Mouse (Mus musculus): ENCODE measurements around the gene Hyal2. TPM values are rescaled to one million over a fixed set of nuclear protein-coding genes. Genes with fewer than 3 reads are reported as not detected.

Gene Hyal2
- polyA plus RNA-seq, 1 experiment from 2014 or later: 127 TPM

DNA sequence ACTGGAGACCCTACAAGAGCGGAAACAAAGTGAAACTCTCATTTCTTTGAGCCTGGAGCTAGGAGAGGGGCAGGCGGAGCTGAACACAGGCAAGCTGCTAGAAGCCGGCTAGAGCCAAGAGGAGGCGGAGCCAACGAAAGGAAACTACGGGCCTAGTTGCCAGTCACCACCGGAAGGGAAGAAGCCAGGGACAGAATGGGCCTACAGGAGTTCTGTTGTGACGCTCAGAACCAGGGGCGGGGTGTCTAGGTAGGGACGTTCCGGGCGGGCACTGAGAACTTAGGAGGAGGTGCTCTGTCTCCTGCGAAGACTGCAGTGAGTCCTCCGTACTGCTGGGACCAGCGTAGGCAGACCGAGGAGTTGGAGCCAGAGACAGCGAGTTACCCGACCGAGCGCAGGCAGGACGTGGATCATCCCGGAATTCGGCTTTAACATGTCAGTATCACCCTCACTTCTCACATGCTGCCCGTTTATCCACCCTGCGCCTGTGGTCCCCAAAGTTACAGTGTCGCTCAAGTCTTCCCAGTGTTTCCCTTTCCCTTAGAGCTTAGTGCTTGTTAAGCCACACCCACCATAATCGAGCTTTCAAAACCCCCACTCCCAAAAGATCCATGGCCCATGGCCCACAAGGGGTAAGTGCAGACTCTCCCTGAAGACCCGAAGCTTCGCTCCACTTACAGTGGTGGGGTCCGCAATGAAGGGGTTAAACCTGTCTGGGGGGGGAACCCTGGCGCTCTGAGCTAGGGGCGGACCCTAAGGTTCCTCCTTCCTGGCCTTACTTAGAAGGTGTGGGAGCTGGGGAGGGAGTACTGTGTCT is 13.0 kb downstream of the Hyal2 start, which contains the start of gene Hyal3:
TSS of gene Hyal3 (plus strand) at position 318 of the 817 bp plus-strand sequence.
- Histone ChIP-seq H3K27ac (peak within 1 kb of the TSS; percentile 94), H3K4me2 (peak within 1 kb of the TSS; percentile 96), H3K4me1 (replicated peaks) (peaks cover 57% of the 10 kb centered on the region), H3K9ac (replicated peaks) (peak within 1 kb of the TSS; percentile 82), H3K36me3 (peaks cover 19% of the 10 kb centered on the region), H3K4me3 (replicated peaks) (peak within 1 kb of the TSS; percentile 64), H3K27me3 (no peaks in the 10 kb centered on the region), H3K9me3 (no peaks in the 10 kb centered on the region)
- under 1% methylated on average over 32 of the region's 32 CpGs for WGBS
- peak; percentile 23; the same call in 1 of the 2 replicates for ATAC-seq (ENCODE audit: insufficient number of reproducible peaks, insufficient read depth, low FRiP score, low TSS enrichment, low read depth)

DNA sequence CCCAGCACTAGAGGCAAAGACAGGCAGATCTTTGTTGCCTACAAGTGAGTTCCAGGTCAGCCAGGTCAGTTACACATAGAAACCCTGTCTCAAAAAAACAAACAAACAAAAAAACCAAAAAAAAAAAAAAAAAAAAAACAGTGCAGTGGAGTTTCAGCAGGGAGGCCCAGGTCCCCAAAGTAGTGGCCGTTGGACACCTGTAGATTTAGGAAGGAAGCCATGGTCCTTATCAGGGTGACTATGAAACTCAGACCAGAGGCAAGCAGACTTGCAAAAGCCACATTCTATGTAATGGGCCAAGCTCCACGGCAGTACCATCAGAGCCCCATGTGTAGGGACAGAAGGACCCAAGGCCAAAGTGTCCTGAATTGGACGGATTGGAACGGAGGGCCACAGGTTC is 13.8 kb downstream of the Hyal2 start:
- Histone ChIP-seq H3K36me3 (peaks cover 19% of the 10 kb centered on the region), H3K4me2 (peak overlapping the region; percentile 96), H3K9ac (replicated peaks) (peak overlapping the region; percentile 82), H3K9me3 (no peaks in the 10 kb centered on the region), H3K4me3 (replicated peaks) (peak overlapping the region; percentile 64), H3K27me3 (no peaks in the 10 kb centered on the region), H3K27ac (no peak overlapping the region), H3K4me1 (replicated peaks) (peaks cover 50% of the 10 kb centered on the region)
- no peak for ATAC-seq (ENCODE audit: insufficient number of reproducible peaks, insufficient read depth, low FRiP score, low TSS enrichment, low read depth)
- 80% methylated on average over 4 of the region's 4 CpGs for WGBS

DNA sequence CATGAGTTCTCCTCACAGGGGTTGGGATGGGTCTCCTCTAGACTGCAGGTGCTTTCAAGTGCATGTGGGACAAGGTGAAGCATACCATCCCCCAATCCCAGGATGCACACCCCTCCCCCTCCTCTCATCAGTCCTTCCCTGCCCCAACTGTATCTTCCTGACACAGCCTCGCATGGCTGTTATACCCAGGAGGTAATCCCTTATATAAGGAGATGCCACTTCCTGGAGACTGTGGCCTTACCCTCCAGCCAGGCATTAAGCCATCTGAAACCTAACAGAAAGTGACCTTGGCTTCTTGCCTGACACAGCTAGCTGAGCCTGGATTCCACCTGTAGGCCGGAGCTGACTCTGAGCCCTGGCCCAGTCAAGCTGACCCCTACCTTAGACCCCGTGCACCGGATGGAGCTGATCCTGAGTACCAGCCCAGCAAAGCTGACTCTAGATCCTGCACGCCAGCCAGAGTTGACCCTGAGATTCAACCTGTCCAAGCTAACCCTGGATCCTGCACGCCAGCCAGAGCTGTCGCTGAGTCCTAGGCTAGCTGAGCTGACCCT is 14.8 kb downstream of the Hyal2 start:
- H3K9me3 ChIP-seq: no peaks in the 10 kb centered on the region
- no peak overlapping the region for H3K4me3 ChIP-seq (replicated peaks)
- H3K9ac ChIP-seq (replicated peaks): no peak overlapping the region
- peaks cover 40% of the 10 kb centered on the region for H3K4me1 ChIP-seq (replicated peaks)
- WGBS: 88% methylated on average over 7 of the region's 7 CpGs
- peaks cover 19% of the 10 kb centered on the region for H3K36me3 ChIP-seq
- no peak overlapping the region for H3K27ac ChIP-seq
- no peak overlapping the region for H3K4me2 ChIP-seq
- no peak for ATAC-seq (ENCODE audit: insufficient number of reproducible peaks, insufficient read depth, low FRiP score, low TSS enrichment, low read depth)
- H3K27me3 ChIP-seq: no peaks in the 10 kb centered on the region

DNA sequence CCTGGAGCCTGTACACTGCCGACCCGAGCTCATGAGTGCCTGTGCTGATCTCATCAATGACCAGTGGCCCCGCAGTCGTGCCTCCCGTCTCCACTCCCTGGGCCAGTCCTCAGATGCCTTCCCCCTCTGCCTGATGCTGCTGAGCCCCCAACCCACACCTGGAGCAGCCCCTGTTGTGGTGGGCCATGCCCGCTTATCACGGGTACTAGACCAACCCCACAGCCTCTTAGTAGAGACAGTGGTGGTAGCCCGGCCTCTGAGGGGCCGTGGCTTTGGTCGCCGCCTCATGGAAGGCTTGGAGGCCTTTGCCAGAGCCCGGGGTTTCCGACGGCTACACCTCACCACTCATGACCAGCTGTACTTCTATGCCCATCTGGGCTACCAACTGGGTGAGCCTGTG is 15.4 kb downstream of the Hyal2 start:
- H3K36me3 ChIP-seq: peaks cover 19% of the 10 kb centered on the region
- no peaks in the 10 kb centered on the region for H3K27me3 ChIP-seq
- H3K9ac ChIP-seq (replicated peaks): no peak overlapping the region
- no peak overlapping the region for H3K4me3 ChIP-seq (replicated peaks)
- no peak overlapping the region for H3K27ac ChIP-seq
- 89% methylated on average over 14 of the region's 14 CpGs for WGBS
- ATAC-seq (ENCODE audit: insufficient number of reproducible peaks, insufficient read depth, low FRiP score, low TSS enrichment, low read depth): no peak
- H3K9me3 ChIP-seq: no peaks in the 10 kb centered on the region
- no peak overlapping the region for H3K4me2 ChIP-seq
- peaks cover 36% of the 10 kb centered on the region for H3K4me1 ChIP-seq (replicated peaks)

DNA sequence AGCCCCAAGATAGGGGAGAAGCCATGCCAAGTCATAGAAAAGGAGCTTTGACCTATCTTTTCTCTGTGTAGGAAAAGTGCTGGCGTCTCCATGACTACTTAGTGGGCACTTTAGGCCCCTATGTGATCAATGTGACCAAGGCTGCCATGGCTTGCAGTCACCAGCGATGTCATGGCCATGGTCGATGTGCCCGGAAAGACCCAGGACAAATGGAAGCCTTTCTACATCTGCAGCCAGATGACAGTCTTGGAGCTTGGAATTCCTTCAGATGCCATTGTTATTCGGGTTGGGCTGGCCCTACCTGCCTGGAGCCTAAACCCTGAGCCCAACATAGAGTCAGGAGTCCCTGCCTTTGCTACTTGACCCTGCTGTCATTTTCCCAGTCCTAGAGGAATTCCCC is 18.8 kb downstream of the Hyal2 start:
- Histone ChIP-seq H3K27ac (no peak overlapping the region), H3K4me3 (replicated peaks) (no peak overlapping the region), H3K9me3 (no peaks in the 10 kb centered on the region), H3K36me3 (peaks cover 39% of the 10 kb centered on the region), H3K4me1 (replicated peaks) (peaks cover 18% of the 10 kb centered on the region), H3K4me2 (no peak overlapping the region), H3K9ac (replicated peaks) (no peak overlapping the region), H3K27me3 (no peaks in the 10 kb centered on the region)
- no peak for ATAC-seq (ENCODE audit: insufficient number of reproducible peaks, insufficient read depth, low FRiP score, low TSS enrichment, low read depth)
- whole genome bisulfite sequencing: 90% methylated on average over 5 of the region's 5 CpGs

DNA sequence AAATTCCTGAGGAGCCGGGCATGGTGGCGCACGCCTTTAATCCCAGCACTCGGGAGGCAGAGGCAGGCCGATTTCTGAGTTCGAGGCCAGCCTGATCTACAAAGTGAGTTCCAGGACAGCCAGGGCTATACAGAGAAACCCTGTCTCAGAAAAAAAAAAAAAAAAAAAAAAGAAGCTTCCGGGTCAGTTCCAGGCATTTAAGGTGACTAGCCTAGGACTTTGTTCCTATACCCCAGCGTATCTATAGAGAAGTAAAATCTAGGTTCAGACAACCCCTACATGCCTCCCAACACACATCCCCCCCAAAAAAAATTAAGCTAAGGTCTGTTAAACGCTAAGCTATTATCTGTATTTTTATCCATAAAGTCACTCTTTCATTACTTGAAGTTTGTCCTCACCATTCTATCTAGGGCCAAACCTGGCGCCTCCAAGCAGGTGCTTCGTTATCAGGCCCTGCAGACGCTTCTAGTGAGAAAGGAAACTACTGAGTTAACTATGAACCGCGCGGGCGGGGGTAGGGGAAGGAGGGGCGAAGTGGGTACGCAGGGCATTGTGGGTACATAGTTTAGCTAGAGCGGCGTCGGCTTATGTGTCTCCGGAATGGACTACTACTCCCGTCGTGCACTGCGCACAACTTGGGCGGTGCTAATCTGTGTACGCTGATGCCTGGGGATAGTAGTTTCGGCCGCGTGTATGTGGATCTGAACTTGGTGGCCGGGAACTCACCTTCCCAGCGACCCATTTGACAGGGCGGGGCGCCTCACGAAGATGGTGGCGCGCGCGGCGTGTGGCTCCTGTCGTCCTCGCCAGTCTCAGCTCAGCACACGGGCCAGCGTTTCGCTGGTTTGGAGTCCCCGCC is 19.5 kb downstream of the Hyal2 start, which contains the start of gene Ifrd2:
TSS of gene Ifrd2 (plus strand) at position 669 of the 859 bp plus-strand sequence.
- H3K36me3 ChIP-seq: peaks cover 46% of the 10 kb centered on the region
- peak within 1 kb of the TSS; percentile 62 for H3K9ac ChIP-seq (replicated peaks)
- WGBS: 14% methylated on average over 46 of the region's 46 CpGs
- peaks cover 11% of the 10 kb centered on the region for H3K4me1 ChIP-seq (replicated peaks)
- H3K27me3 ChIP-seq: no peaks in the 10 kb centered on the region
- H3K27ac ChIP-seq: no peak within 1 kb of the TSS
- ATAC-seq (ENCODE audit: insufficient number of reproducible peaks, insufficient read depth, low FRiP score, low TSS enrichment, low read depth): peak; percentile 94
- no peaks in the 10 kb centered on the region for H3K9me3 ChIP-seq
- peak within 1 kb of the TSS; percentile 81 for H3K4me2 ChIP-seq
- peak within 1 kb of the TSS; percentile 75 for H3K4me3 ChIP-seq (replicated peaks)

DNA sequence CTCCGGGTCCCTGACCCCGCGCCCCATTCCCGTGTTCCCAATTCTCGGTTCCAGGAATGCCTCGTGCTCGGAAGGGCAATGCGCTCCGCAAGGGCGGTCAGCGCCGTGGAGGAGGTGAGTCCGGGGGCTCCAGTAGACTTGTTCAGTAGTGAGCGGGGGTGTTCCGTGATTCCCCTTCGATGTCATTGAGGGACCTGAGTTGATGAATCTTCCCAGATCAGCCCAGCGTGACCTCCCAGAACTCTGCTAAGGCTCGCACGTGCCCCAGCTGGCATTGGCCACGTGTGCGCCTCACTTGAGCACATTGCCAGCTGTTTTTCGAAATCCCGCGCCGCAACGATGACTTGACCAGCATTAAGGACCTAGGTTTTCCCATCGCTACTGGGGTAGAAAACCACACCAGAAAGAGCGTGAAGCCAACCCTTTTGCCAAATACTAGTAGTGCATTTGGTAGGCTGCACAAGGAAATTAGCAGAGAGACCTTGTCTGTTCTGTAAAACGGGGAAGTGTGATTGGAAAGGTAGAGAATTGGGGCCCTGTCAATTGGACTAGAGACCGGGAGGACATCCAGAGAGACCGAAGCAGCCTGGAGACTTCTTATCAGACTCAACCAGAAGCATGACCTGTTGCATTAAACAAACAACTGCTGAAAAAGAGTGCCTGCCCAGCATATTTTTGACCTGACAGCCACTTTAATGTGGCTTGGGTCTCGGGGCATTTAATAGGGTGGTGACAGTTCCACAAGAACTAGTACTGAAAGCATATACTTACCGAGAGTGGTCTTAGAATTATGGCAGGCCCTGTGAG is 20.3 kb downstream of the Hyal2 start:
- Histone ChIP-seq H3K4me1 (replicated peaks) (peaks cover 8% of the 10 kb centered on the region), H3K4me2 (peak overlapping the region; percentile 81), H3K27me3 (no peaks in the 10 kb centered on the region), H3K4me3 (replicated peaks) (peak overlapping the region; percentile 75), H3K36me3 (peaks cover 49% of the 10 kb centered on the region), H3K27ac (no peak overlapping the region), H3K9ac (replicated peaks) (peak overlapping the region; percentile 62), H3K9me3 (no peaks in the 10 kb centered on the region)
- 4% methylated on average over 33 of the region's 33 CpGs for WGBS
- no peak for ATAC-seq (ENCODE audit: insufficient number of reproducible peaks, insufficient read depth, low FRiP score, low TSS enrichment, low read depth)

DNA sequence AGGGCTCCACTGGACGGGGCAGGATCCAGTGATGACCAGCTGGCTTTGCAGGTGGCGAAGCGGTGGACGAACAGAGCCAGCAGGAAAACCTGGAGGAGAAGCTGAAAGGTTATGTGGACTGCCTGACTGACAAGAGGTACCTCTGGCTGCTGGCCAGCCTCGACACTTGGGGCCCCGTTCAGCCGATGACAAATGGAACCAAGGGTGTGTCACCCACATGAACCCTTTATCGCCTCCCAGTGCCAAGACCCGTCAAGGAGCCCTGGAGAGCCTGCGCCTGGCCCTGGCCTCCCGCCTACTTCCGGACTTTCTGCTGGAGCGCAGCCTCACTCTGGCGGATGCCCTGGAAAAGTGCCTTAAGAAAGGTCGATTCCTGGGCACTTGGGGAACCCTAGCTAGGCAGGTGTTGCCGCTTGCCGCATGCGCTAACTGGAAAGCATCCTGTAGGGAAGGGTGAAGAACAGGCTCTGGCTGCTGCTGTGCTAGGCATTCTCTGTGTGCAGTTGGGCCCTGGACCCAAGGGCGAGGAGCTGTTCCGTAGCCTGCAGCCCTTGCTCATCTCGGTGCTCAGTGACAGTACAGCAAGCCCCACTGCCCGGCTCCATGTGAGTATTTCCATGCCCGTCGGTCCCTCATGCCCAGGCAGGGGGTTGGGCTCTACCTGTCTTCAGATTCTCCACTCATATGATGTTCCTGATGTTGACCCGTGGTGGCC is 22.5 kb downstream of the Hyal2 start:
- Histone ChIP-seq H3K9ac (replicated peaks) (no peak overlapping the region), H3K4me3 (replicated peaks) (no peak overlapping the region), H3K9me3 (no peaks in the 10 kb centered on the region), H3K4me2 (no peak overlapping the region), H3K27me3 (no peaks in the 10 kb centered on the region), H3K36me3 (peaks cover 52% of the 10 kb centered on the region), H3K27ac (no peak overlapping the region), H3K4me1 (replicated peaks) (peaks cover 11% of the 10 kb centered on the region)
- no peak for ATAC-seq (ENCODE audit: insufficient number of reproducible peaks, insufficient read depth, low FRiP score, low TSS enrichment, low read depth)
- 91% methylated on average over 25 of the region's 25 CpGs for WGBS

DNA sequence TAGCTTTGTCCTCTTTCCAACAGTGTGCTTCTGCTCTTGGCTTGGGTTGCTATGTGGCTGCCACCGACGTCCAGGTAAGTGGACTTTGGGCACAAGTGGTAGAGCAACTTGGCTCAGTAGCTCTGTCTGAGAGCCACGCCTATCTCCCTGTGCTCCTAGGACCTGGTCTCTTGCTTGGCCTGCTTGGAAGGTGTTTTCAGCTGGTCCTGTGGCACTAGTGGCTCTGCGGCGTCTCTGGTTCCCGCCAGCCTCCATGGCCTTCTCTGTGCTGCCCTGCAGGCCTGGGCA is 23.0 kb downstream of the Hyal2 start:
- WGBS: 95% methylated on average over 6 of the region's 6 CpGs
- Histone ChIP-seq H3K4me2 (no peak overlapping the region), H3K9me3 (no peaks in the 10 kb centered on the region), H3K36me3 (peaks cover 52% of the 10 kb centered on the region), H3K4me3 (replicated peaks) (no peak overlapping the region), H3K4me1 (replicated peaks) (peaks cover 11% of the 10 kb centered on the region), H3K27ac (no peak overlapping the region), H3K9ac (replicated peaks) (no peak overlapping the region), H3K27me3 (no peaks in the 10 kb centered on the region)
- no peak for ATAC-seq (ENCODE audit: insufficient number of reproducible peaks, insufficient read depth, low FRiP score, low TSS enrichment, low read depth)

Data from limb, embryonic 12.5 days (tissue).